Mouse (Mus musculus): ENCODE measurements around the gene Gpr39.

- TF ChIP-seq CTCF (IDR thresholded peaks at IDR 0.05; ENCODE audit: extremely low read depth, insufficient read depth, low read length) (no peak), POLR2A (IDR thresholded peaks at IDR 0.05; ENCODE audit: extremely low read depth, insufficient read depth, low read length) (no peak)
Observed at GRCm38 (mm10) chr1:125911337-125911900, 234.6 kb downstream of the Gpr39 start.

Data from cortical plate, adult 2 months (tissue).